Mouse (Mus musculus) megakaryocyte, embryonic 14.5 days (primary cell): Measurements from ENCODE around the gene Usp31.

ENCODE experiments used
- FLI1 ChIP-seq: IDR thresholded peaks from 2 replicates; pipeline ENCODE4 v1.6.1; 2012; ENCODE audit warnings: low read length, inconsistent platforms, mixed read lengths
- GATA1 ChIP-seq: IDR thresholded peaks from 3 replicates; pipeline ENCODE4 v1.6.1; 2012; ENCODE audit warnings: mixed read lengths, low read length, inconsistent platforms, borderline replicate concordance

DNA sequence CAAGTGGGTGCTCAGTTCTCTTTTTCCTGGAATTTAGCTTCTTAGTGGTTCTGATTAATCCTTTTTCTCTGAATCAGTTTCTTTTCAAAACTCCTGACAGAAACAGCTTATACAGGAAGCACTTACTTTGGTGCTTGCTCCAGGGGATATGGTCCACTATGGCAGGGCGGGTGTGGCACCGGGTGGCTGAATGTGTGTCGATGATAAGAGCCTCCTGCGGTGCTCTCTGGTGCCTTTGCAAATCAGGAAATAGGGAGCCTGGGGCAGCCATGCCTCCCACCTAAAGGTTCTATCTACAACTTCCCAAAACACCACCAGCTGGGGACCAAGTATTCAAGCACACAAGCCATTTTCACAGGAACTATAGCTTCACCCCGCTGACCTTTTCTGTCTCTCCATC is 112.0 kb downstream of the Usp31 start:
- TF ChIP-seq FLI1 (no peak), GATA1 (no peak)
